Mouse (Mus musculus): Measurements from ENCODE around the gene Rgl3.
A peak's percentile ranks its signal among the peaks of the same experiment; 100 is the strongest.

The Rgl3 gene

DNA sequence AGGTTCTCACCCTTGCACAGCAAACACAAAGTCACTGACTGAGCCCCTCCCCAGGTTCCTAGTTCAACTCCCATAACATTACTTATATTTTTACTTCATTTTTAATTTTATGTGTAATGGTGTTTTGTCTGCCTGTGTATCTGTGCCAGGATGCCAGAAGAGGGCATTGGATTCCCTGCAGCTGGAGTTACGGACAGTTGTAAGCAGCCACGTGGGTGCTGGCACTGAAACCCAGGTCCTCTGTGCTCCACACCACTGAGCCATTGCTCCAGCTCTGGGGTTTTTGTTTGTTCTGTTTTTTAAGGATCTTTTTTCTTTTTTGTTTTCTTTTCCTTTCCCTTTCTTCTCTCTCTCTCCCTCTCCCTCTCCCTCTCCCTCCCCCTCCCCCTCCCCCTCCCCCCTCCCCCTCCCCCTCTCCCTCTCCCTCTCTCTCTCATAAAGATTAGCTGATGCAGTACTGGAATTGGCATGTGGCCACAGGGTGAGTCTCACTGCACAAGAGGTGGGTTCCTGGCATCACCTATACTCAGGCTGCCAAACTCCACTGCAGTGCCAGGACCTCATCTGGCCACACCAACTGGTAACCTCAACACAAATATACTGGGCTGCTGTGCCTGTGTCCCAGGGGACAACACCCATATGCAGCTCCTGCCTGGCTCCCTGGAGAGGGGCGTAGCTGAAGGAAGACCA, 7.1 kb upstream of the Rgl3 start:
- no peak for TF ChIP-seq GATA4 (IDR thresholded peaks at IDR 0.05; ENCODE audit: insufficient replicate concordance, low read length)

DNA sequence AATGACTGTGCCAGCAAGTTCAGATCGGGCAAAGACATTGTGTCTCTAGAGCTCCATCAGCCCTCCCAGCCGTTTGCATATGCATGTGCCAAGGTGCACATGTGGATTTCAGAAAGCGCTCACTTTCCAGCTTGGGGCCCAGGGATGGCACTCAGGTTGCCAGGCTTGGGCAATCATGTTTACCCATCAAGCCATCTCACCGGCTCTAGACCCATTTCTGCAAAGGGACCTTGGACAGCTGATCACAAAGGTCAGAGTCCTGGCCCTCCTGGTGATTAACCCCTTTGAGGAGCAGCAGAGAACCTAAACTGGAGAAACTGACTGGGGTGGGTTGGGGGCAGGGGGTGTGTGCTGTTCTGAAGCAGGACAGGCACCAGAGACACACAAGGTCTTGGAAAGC, 3.0 kb upstream of the Rgl3 start:
- TF ChIP-seq GATA4 (IDR thresholded peaks at IDR 0.05; ENCODE audit: insufficient replicate concordance, low read length) = no peak

DNA sequence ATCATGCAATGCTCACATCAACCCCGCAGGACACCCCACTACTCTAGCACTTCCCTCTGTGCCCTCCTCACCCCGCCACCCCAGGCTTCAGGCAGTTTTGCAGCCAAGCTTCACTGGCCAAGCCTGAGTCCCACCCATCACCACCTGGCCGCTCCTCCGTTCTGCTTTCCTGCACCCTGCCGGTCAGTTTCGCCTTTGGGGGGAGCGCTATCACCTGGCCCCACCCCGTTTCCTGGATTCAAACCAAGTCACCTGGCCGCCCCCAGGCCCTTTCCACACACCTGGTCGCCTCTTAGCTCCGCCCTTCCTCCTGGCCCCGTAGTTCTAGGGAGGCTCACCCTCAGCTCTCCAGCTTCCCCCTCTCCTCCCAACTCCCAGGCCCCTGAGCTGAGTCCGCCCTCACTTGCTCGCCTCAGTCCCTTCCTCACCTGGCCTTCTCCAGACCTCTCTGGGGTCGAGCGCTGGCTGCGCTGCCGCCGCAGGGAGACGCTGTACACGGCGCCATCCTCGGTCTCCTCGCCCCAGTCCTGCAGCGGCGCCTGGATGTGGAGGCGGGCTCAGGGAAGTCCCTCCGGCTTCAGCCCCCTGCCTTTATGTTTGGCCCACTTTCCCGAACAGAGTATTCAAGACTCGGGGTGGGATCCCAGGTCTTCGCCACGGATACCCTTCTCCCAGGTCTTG, 685 bp downstream of the Rgl3 start:
- TF ChIP-seq GATA4 (IDR thresholded peaks at IDR 0.05; ENCODE audit: insufficient replicate concordance, low read length) = no peak

DNA sequence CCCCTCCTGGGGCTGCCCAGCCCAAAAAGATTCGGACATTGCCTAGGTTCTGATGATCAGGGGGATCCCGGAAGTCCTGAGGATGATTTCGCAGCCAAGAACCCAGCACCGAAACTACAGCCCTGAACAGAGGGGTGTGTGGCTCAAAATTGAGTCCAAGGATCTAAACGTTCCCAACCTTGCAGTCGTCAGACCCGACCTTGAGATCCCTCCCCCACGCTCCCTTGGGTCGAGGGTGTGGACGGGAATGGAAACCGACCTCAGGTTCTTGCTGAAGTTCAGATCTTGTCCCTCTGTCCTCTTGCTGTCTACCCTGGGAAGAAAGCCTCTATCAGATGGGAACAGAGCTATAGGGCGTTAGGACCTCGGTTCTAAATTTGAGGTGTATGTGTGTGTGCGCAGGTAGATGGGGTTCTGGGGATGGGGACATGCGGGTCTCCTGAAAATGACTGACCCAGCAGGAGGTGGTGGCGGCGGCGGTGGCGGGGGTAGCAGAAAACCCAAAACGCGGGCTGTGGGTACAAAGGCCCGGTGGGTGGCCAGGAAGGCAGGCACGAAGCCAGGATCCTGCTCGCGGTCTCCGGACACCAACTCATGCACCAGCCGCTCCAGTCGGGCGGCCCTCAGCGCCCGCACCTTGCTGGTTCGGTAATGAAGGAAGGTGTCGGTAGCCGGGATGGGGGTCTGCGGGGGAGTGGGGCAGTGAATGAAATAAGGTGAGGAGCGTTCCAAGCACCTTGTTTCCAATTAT, 1.5 kb downstream of the Rgl3 start:
- TF ChIP-seq GATA4 (IDR thresholded peaks at IDR 0.05; ENCODE audit: insufficient replicate concordance, low read length) = no peak

DNA sequence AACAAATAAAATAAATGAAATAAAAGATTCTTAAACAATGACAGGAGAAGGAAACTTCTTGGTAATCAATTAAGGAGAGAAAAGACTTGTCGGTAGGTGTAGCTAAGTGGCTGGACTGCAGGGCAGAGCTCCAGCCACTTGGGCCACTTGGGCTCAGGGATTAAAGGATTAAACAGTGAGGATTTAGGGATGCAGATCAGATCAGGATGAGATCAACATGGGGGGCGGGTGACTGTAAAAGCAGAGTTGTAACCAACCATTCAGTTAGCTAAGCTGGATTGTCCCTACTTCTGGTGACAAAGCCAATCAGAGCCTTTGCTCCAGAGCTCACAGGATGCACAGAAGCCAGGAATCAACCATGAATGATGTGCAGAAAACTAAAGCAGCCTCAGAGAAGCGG, 5.3 kb downstream of the Rgl3 start:
- TF ChIP-seq GATA4 (IDR thresholded peaks at IDR 0.05; ENCODE audit: insufficient replicate concordance, low read length) = no peak

DNA sequence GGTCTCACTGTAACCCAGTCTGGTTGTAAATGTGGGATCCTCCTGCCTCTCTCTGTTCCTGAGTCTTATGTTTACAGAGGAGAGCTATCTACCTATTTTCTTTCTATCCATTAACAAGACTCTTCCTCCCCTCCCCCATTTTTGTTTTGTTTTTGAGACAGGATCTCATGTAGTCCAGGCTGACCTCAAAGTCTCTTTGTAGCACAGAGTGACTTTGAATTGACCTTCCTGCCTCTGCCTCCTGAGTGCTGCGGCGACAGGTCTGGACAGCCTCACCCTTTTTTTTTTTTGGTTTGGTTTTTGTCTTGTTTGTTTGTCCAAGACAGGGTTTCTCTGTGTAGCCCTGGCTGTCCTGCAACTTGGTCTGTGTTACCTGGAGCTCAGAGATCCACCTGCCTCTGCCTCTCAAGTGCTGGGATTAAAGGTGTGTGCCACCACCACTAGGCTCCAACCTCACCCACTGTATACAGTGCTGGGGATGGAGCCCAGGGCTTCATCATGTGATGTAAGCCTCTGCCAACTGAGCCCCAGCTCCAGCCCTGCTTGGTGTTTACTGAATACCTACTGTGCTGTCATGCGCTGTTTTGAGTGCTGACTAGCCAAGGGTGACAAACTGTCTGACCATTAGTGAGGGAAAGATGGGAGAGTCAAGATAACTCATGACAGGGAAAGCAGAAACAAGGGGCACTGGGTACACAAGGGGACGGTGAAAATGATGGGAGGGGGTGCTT, 10.7 kb downstream of the Rgl3 start:
- no peak for TF ChIP-seq GATA4 (IDR thresholded peaks at IDR 0.05; ENCODE audit: insufficient replicate concordance, low read length)

DNA sequence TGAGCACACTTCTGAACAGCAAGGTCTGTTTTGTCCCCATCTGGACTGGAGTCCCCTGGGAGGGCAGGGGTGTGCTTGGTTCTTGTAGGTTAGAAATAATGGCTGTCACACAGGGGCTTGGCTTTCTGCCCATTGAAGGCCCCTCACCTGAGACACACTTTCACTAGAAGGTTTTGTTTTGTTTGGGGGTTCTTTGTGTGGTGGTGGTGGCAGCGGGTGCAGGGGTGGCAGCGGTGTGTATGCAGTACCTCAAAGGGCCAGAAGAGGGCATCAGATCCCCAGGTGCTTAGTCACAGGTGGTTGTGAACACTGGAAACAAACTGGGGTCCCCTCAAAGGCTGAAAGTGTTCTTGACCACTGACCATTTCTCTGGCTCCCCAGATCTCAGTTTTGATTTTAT, 11.3 kb downstream of the Rgl3 start:
- TF ChIP-seq GATA4 (IDR thresholded peaks at IDR 0.05; ENCODE audit: insufficient replicate concordance, low read length) = no peak

DNA sequence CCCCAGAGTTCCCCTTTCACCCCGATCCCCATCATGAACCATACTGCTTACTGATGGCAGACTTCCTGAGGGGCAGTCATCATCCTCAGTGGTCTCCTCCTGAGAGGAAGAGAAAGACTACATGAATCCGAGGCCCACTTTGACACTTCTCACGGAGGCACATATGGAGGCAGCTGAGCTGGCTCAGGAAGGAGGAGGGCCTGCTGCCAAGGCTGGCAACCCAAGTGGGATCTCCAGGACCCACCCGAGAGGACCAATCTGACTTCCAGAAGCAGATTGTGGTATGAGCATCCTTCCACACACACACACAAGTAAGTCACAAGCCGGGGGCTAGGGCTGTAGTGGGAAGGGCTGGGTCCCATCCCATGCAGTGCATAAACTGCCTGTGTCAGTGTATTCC, 11.9 kb downstream of the Rgl3 start:
- no peak for TF ChIP-seq GATA4 (IDR thresholded peaks at IDR 0.05; ENCODE audit: insufficient replicate concordance, low read length)

DNA sequence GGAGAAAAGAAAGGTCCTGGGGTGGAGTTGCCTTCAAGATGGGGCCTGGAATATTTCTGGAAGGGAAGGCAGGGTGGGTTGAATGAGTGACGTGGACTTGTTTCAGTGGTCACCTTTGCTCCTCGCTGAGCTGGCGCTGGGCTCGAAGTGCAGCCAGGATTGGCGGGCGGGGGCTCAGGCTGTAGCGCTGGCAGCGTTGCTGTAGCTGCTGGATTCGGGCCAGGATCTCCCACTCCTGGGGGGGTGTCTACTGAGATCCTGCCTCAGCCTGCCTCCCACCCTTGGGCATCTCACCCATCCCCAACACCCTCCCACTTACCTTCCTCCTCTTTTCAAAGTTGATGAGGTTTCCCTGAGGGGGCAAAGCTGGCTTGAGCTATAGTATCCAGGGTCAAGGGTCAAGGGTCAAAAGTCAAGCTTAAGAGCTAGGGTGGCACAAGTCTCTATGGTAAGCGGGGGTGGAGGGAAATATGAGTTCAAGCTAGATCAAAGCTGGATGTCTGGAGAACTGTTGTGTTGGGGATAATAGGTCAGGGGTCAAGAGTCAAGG, 12.5 kb downstream of the Rgl3 start:
- TF ChIP-seq GATA4 (IDR thresholded peaks at IDR 0.05; ENCODE audit: insufficient replicate concordance, low read length) = no peak

DNA sequence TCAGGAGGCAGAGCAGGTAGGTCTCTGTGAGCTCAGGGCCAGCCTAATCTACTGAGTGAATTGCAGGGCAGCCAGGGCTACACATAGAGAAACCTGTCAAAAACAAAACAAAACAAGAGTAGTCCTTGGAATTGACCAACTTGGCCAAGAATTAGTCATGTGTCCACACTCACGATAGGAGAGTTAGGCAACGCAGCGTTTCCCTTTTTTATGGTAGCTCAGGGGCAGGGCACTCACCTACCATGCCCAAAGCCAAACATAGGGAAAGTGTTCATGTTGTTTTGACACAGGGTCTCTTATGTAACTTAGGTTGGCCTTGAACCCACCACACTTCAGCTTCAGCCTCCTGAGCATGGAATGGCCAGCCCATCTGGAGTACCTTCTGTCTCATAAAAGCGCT, 19.9 kb downstream of the Rgl3 start:
- no peak for TF ChIP-seq GATA4 (IDR thresholded peaks at IDR 0.05; ENCODE audit: insufficient replicate concordance, low read length)

DNA sequence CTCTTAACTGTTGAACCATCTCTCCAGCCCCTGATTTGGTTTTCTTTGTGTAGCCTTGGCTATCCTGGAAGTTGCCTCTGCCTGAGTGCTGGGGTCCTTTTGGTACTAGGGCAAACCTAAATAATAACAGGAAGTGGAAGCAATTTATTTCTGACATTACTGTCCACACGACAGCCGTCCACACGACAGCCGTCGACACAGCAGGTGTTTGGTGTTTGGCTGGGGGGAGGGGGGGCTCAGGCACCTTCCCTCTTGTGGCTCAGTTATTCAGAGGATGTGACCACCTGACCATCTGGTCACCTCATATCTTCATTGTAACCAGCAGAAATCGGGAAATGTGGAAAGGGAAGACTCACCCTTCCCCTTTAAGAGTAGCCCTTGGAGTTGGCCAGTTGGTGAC, 20.4 kb downstream of the Rgl3 start:
- no peak for TF ChIP-seq GATA4 (IDR thresholded peaks at IDR 0.05; ENCODE audit: insufficient replicate concordance, low read length)

DNA sequence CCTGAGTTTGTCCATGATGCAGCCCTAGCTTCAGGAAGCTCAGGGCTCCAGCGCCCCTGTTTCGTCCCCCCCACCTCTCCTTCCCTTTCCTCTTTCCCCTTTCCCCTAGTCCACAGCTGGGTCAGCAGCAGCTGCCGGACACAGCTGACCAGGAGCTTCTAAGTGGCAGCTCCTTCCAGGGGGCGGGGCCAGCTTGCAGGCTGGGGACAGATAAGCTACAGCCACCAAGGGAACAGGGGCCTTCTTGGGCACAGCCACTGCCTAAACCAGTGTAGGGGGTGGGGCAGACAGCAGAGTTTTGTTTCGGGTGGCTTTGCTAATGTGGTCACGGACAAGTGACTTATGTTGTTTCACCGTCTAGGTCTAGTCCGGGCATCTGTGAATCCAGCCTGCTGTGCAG, 25.8 kb downstream of the Rgl3 start, which contains the start of gene Epor:
Gene Epor (minus strand): TSS at position 90 of the 400 bp plus-strand sequence.
- no peak; the same call in 1 of the 2 replicates for TF ChIP-seq GATA4 (IDR thresholded peaks at IDR 0.05; ENCODE audit: insufficient replicate concordance, low read length)

DNA sequence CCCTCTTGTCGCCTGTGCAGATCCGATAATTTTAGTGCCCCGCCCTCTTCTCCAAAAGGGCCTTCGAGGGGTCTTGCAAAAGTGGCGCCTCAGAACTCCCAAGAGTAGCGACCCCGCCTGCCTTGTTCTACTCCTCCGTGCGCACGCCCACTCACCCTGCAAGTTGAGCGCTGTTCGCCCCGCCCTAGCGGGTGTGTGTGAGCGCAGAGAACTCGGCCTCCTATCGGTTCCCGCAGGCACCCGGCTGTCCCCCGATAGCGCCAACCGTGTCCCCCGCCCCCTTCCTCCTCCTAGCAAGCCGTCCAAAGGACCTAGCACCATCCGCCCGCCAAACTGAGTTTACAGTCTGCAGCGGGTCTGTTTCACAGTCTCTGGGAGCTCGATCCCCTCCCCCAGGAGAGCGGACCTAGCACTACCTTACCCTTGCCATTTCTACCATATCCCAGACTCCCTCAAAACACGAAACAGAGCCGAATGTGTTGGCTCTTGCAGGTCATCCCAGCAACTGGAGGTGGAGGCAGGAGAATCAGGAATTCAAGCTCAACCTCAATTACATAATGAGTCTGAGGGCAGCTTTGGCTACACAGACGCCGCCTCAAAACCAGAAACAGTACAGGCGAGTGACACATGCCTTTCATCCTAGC, 26.7 kb downstream of the Rgl3 start:
- peak; percentile 52; the same call in 1 of the 2 replicates for TF ChIP-seq GATA4 (IDR thresholded peaks at IDR 0.05; ENCODE audit: insufficient replicate concordance, low read length)

DNA sequence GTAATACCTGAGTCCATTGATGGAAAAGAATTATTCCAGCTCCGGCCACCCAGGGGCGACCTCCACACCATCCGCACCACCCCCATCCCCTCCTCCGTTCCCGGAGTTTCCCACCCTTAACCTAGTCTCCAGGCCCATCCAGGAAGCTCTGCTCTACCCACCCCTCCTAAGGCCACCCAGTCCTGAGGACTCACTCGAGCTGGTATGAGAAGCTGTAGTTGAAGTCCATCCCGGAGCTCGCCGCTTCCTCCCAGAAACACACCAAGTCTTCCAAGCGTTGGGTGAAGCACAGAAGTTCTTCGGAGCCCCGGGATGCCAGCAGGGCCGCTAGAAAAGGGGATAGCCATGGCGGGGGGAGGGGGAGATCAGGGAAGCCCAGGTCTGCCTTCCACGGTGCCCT, 27.2 kb downstream of the Rgl3 start:
- TF ChIP-seq GATA4 (IDR thresholded peaks at IDR 0.05; ENCODE audit: insufficient replicate concordance, low read length) = no peak

Measured in liver, adult (tissue).